ENCODE assay signal across 24 mouse cellular contexts in genomic region chr1:192981658-192982057, GRCm38 (mm10). TPM values are rescaled to one million over a fixed set of nuclear protein-coding genes. Genes with fewer than 3 reads are reported as not detected.
DNase-seq lines count a peak whose midpoint lies in the region; ATAC-seq and TF ChIP-seq lines count a peak whose summit lies in the region.
"Had no signal": no experiment of that assay in that cellular context is flagged by ENCODE, and none has a peak within 500 bp of the region (broad histone marks: within the 10 kb centered on the region; RNA-seq: fewer than 3 reads in every experiment).

No protein-coding gene starts in this region.

- H3K27me3 ChIP-seq in liver, embryonic 14.5 days (ENCODE audit: control insufficient read depth, insufficient read depth, low read length) = no peaks in the 10 kb centered on the region
- H3K27me3 ChIP-seq: CH12.LX; embryonic facial prominence, embryonic 12.5 days; forebrain, embryonic 12.5 days; heart, embryonic 15.5 days; intestine, embryonic 15.5 days had no signal

- H3K27ac ChIP-seq in liver, embryonic 14.5 days = no peak overlapping the region
- H3K27ac ChIP-seq: embryonic facial prominence, embryonic 12.5 days; forebrain, embryonic 12.5 days; heart, embryonic 15.5 days; hindbrain, embryonic 14.5 days; intestine, embryonic 15.5 days had no signal

- peaks cover 9% of the 10 kb centered on the region for H3K36me3 ChIP-seq in liver, embryonic 14.5 days (replicated peaks; ENCODE audit: control insufficient read depth, insufficient read depth, low read depth)
- H3K36me3 ChIP-seq: embryonic facial prominence, embryonic 12.5 days; heart, embryonic 15.5 days; intestine, embryonic 15.5 days had no signal

- H3K9me3 ChIP-seq in liver, embryonic 14.5 days (ENCODE audit: control insufficient read depth, low read length) = no peaks in the 10 kb centered on the region
- H3K9me3 ChIP-seq: embryonic facial prominence, embryonic 12.5 days; forebrain, embryonic 12.5 days; heart, embryonic 15.5 days; intestine, embryonic 15.5 days had no signal

- 24% methylated on average over 3 of the region's 3 CpGs for WGBS in liver, embryonic 14.5 days (ENCODE audit: insufficient replicate concordance)

- no peak overlapping the region for H3K9ac ChIP-seq in liver, embryonic 14.5 days (replicated peaks)
- H3K9ac ChIP-seq: embryonic facial prominence, embryonic 12.5 days; forebrain, embryonic 12.5 days; heart, embryonic 15.5 days; hindbrain, embryonic 14.5 days; intestine, embryonic 15.5 days had no signal

- peak; percentile 83 for ATAC-seq in liver, embryonic 14.5 days (ENCODE audit: insufficient read depth)
- peak; percentile 71 for ATAC-seq in megakaryocyte, adult 5-6 weeks (ENCODE audit: poor library complexity, severe bottlenecking)
- no peak for ATAC-seq in erythroid progenitor cell, adult 5-6 weeks (replicated peaks; ENCODE audit: low FRiP score, poor library complexity, severe bottlenecking)
- ATAC-seq: activated CD4-positive, CD25-positive, alpha-beta regulatory T cell, adult 4 months; forebrain, embryonic 16.5 days; intestine, embryonic 15.5 days had no signal

- intact Hi-C loops in gastrocnemius, postnatal 36 days (cut with DNase I) = no loop called here

- DNase-seq in MEL-GATA-1-ER (ENCODE audit: extremely low read depth, low read depth) = peak; percentile 70
- peak; percentile 37 for DNase-seq in c-Kit-positive CD71-positive TER-119-positive erythroid progenitor cells, embryonic 14.5 days (ENCODE audit: low spot score)
- peak in 1 of 3 experiments; percentile 44 for DNase-seq in liver, embryonic 14.5 days (ENCODE audit: low read depth in 3 of 3, low spot score in 3 of 3)
- no peak for DNase-seq in gastrocnemius, postnatal 36 days
- no peak for DNase-seq in natural killer cell, adult 2 months (ENCODE audit: low spot score in 2 of 2)
- DNase-seq in embryo, embryonic 11 days = no peak
- DNase-seq: adrenal gland, postnatal 14 days; cerebellum, adult 2 months; cerebellum, postnatal 10 days; gastrocnemius, postnatal 14 days; heart, adult 18-20 months; heart, postnatal 14 days had no signal

- no peak for TF ChIP-seq CTCF in liver, embryonic 14.5 days (IDR thresholded peaks at IDR 0.05; ENCODE audit: low read depth)

- TF ChIP-seq EP300 in liver, embryonic 14.5 days (IDR thresholded peaks at IDR 0.05; ENCODE audit: low read depth) = peak; percentile 82

- no peak overlapping the region for H3K4me3 ChIP-seq in liver, embryonic 14.5 days (ENCODE audit: insufficient read depth in 1 of 2, low read depth in 2 of 2, low read length in 2 of 2)
- H3K4me3 ChIP-seq: embryonic facial prominence, embryonic 12.5 days; forebrain, embryonic 12.5 days; heart, embryonic 15.5 days; intestine, embryonic 15.5 days had no signal

- peaks cover 12 to 14% of the 10 kb centered on the region in 2 experiments for H3K4me1 ChIP-seq in liver, embryonic 14.5 days (replicated peaks; ENCODE audit: control insufficient read depth in 2 of 2, insufficient read depth in 2 of 2, low read length in 1 of 2)
- H3K4me1 ChIP-seq: embryonic facial prominence, embryonic 12.5 days; forebrain, embryonic 12.5 days; heart, embryonic 15.5 days; intestine, embryonic 15.5 days had no signal

- no peak overlapping the region for H3K4me2 ChIP-seq in liver, embryonic 14.5 days (ENCODE audit: low read depth)
- H3K4me2 ChIP-seq: embryonic facial prominence, embryonic 12.5 days; forebrain, embryonic 12.5 days; heart, embryonic 11.5 days; heart, embryonic 15.5 days; hindbrain, embryonic 14.5 days; intestine, embryonic 15.5 days had no signal

RNA-seq across cellular contexts. Expression of gene Syt14, which starts 53.9 kb away (rescaled TPM):
- 3.5 and 4.8 TPM in 2 replicates for polyA plus RNA-seq in liver, embryonic 14.5 days (2012; rRNA removed)
- polyA plus RNA-seq in liver, embryonic 14.5 days (2014; fragmentation: Nextera tagmentation; extraction: Ambion mirVana) = 4.7 and 5.2 TPM in 2 replicates
- total RNA-seq in megakaryocyte, adult 5-6 weeks (2015) = not detected in 2 replicates
- not detected in 2 replicates for total RNA-seq in megakaryocyte, adult 5-6 weeks (2017)
- under 1 TPM; 0.05 to 0.15 TPM for total RNA-seq in gastrocnemius, postnatal 36 days (2021)
- 7.6 and 13.0 TPM in 2 replicates for total RNA-seq in erythroid progenitor cell, adult 5-6 weeks (2015; ENCODE audit: low replicate concordance)
- 5.4 and 8.8 TPM in 2 replicates for total RNA-seq in erythroid progenitor cell, adult 5-6 weeks (2017; ENCODE audit: low replicate concordance)
- total RNA-seq: CH12.LX; hematopoietic stem cell, adult 5-6 weeks had no signal

Comparison
In these comparisons a context has a peak if more than half of its experiments do, and no peak if none do; other contexts are left out.
1. DNase-seq: peak in MEL-GATA-1-ER (single experiment) and c-Kit-positive CD71-positive TER-119-positive erythroid progenitor cells, embryonic 14.5 days (single experiment); none in gastrocnemius, postnatal 36 days (0 of 2), natural killer cell, adult 2 months (0 of 2) and embryo, embryonic 11 days (single experiment).
2. RNA of gene Syt14, which starts 53.9 kb away (total RNA-seq): 5.4 to 13.0 TPM in erythroid progenitor cell, adult 5-6 weeks; 0.05 to 0.15 TPM in gastrocnemius, postnatal 36 days and not detected in megakaryocyte, adult 5-6 weeks; every median in the first group is over 4 times any median in the second.